Mouse (Mus musculus) embryonic facial prominence, embryonic 11.5 days (tissue): ENCODE data around the gene Cks2. TPM values are rescaled to one million over a fixed set of nuclear protein-coding genes. Genes with fewer than 3 reads are reported as not detected.

Source experiments
- ATAC-seq: fragments of 200-750 bp; cut with Nextera tagmentation; replicated peaks from 2 replicates; pipeline ENCODE4 v1.8.0; 2017; ENCODE audit warnings: low read depth; ENCODE audit not compliant: insufficient number of reproducible peaks, low FRiP score, low TSS enrichment
- DNase-seq: peaks from one replicate; pipeline ENCODE4 v3.0.0-alpha.2; 2015; ENCODE audit warnings: low spot score
- H3K27ac ChIP-seq: fragments of 300-500 bp; sonication (generic); replicated peaks from 2 replicates; pipeline ENCODE4 v1.5.1; 2014; ENCODE audit warnings: mild to moderate bottlenecking, low read depth, low read length, control low read depth
- H3K27me3 ChIP-seq: fragments of 300-500 bp; sonication (generic); 2 replicates; pipeline ENCODE4 v1.6.1; 2014; ENCODE audit warnings: mild to moderate bottlenecking, low read length, moderate library complexity, mixed read lengths; ENCODE audit not compliant: control insufficient read depth, insufficient read depth
- H3K36me3 ChIP-seq: fragments of 300-500 bp; sonication (generic); replicated peaks from 2 replicates; pipeline ENCODE4 v1.6.1; 2014; ENCODE audit warnings: low read depth, mild to moderate bottlenecking, low read length, moderate library complexity, mixed read lengths; ENCODE audit not compliant: control insufficient read depth, insufficient read depth
- H3K4me1 ChIP-seq: fragments of 300-500 bp; sonication (generic); 2 replicates; pipeline ENCODE4 v1.6.1; 2014; ENCODE audit warnings: low read length, mixed read lengths; ENCODE audit not compliant: control insufficient read depth, insufficient read depth
- H3K4me2 ChIP-seq: fragments of 300-500 bp; sonication (generic); 2 replicates; pipeline ENCODE4 v1.6.1; 2014; ENCODE audit warnings: low read depth, mild to moderate bottlenecking, control low read depth, low read length, moderate library complexity
- H3K4me3 ChIP-seq: fragments of 300-500 bp; sonication (generic); 2 replicates; pipeline ENCODE4 v1.5.1; 2014; ENCODE audit warnings: low read depth, low read length, control low read depth
- H3K9ac ChIP-seq: fragments of 300-500 bp; sonication (generic); replicated peaks from 2 replicates; pipeline ENCODE4 v1.6.1; 2014; ENCODE audit warnings: mild to moderate bottlenecking, control low read depth, low read length
- H3K9me3 ChIP-seq: fragments of 300-500 bp; sonication (generic); replicated peaks from 2 replicates; pipeline ENCODE4 v1.6.1; 2016; ENCODE audit warnings: mild to moderate bottlenecking, low read length, inconsistent platforms, mixed read lengths; ENCODE audit not compliant: control insufficient read depth
- WGBS: fragments of 180-500 bp; shearing (Covaris S2); extraction: QIAGEN DNeasy Blood & Tissue Kit; methylation state at CpG from one replicate; pipeline ENCODE4 v1.1.7; 2014; 5-methylcytosine and 5-hydroxymethylcytosine counted together
- polyA plus RNA-seq: library from polyadenylated mRNA; unstranded; fragments of >200 nt; fragmentation: Nextera tagmentation; extraction: Ambion mirVana; gene quantifications from 2 replicates; pipeline ENCODE4 v1.2.1, GENCODE M21; 2014

The Cks2 gene
- polyA plus RNA-seq, 1 experiment from 2014 or later = 422 TPM

- peaks cover 18% of the 10 kb centered on the region for H3K36me3 ChIP-seq
- ATAC-seq = no peak
- no peak overlapping the region for H3K4me3 ChIP-seq
- H3K4me2 ChIP-seq = no peak overlapping the region
- H3K9ac ChIP-seq = no peak overlapping the region
- WGBS = 85% methylated on average over 4 of the region's 4 CpGs
- no peak for DNase-seq
- H3K4me1 ChIP-seq = no peaks in the 10 kb centered on the region
- no peak overlapping the region for H3K27ac ChIP-seq
- no peaks in the 10 kb centered on the region for H3K27me3 ChIP-seq
- H3K9me3 ChIP-seq = no peaks in the 10 kb centered on the region
Observed at GRCm38 (mm10) chr13:51676641-51677040, 31.6 kb downstream of the Cks2 start.

GRCm38 (mm10) chr13:51677041-51677440 is 32.0 kb downstream of the Cks2 start:
- H3K9me3 ChIP-seq = no peaks in the 10 kb centered on the region
- DNase-seq (no peak), ATAC-seq (no peak)
- 96% methylated on average over 12 of the region's 12 CpGs for WGBS
- no peaks in the 10 kb centered on the region for H3K27me3 ChIP-seq
- peaks cover 18% of the 10 kb centered on the region for H3K36me3 ChIP-seq
- no peak overlapping the region for H3K9ac ChIP-seq
- no peak overlapping the region for H3K4me2 ChIP-seq
- no peaks in the 10 kb centered on the region for H3K4me1 ChIP-seq
- no peak overlapping the region for H3K27ac ChIP-seq
- no peak overlapping the region for H3K4me3 ChIP-seq

GRCm38 (mm10) chr13:51677630-51678185 is 32.7 kb downstream of the Cks2 start:
- ATAC-seq (no peak), DNase-seq (no peak)
- H3K36me3 ChIP-seq = peaks cover 18% of the 10 kb centered on the region
- WGBS = 88% methylated on average over 7 of the region's 7 CpGs
- no peak overlapping the region for H3K27ac ChIP-seq
- no peaks in the 10 kb centered on the region for H3K27me3 ChIP-seq
- no peak overlapping the region for H3K4me2 ChIP-seq
- H3K9me3 ChIP-seq = no peaks in the 10 kb centered on the region
- no peak overlapping the region for H3K4me3 ChIP-seq
- no peak overlapping the region for H3K9ac ChIP-seq
- no peaks in the 10 kb centered on the region for H3K4me1 ChIP-seq

- Histone ChIP-seq H3K9me3 (no peaks in the 10 kb centered on the region), H3K4me1 (no peaks in the 10 kb centered on the region), H3K27me3 (no peaks in the 10 kb centered on the region), H3K36me3 (peaks cover 18% of the 10 kb centered on the region), H3K9ac (no peak overlapping the region), H3K4me2 (no peak overlapping the region), H3K4me3 (no peak overlapping the region), H3K27ac (no peak overlapping the region)
- DNase-seq = no peak
- ATAC-seq = no peak
- 87% methylated on average over 6 of the region's 6 CpGs for WGBS
Observed at GRCm38 (mm10) chr13:51678687-51679086, 33.7 kb downstream of the Cks2 start.

GRCm38 (mm10) chr13:51679332-51679731 is 34.3 kb downstream of the Cks2 start:
- Histone ChIP-seq H3K4me2 (no peak overlapping the region), H3K27me3 (no peaks in the 10 kb centered on the region), H3K27ac (no peak overlapping the region), H3K36me3 (peaks cover 14% of the 10 kb centered on the region), H3K4me3 (no peak overlapping the region), H3K4me1 (no peaks in the 10 kb centered on the region), H3K9ac (no peak overlapping the region), H3K9me3 (no peaks in the 10 kb centered on the region)
- ATAC-seq = no peak
- DNase-seq = no peak
- 78% methylated on average over 4 of the region's 4 CpGs for WGBS

GRCm38 (mm10) chr13:51681076-51681475 is 36.0 kb downstream of the Cks2 start:
- no peak overlapping the region for H3K9ac ChIP-seq
- no peak overlapping the region for H3K4me2 ChIP-seq
- no peak overlapping the region for H3K27ac ChIP-seq
- DNase-seq (no peak), ATAC-seq (no peak)
- H3K36me3 ChIP-seq = peaks cover 14% of the 10 kb centered on the region
- H3K4me3 ChIP-seq = no peak overlapping the region
- H3K27me3 ChIP-seq = no peaks in the 10 kb centered on the region
- WGBS = 84% methylated on average over 5 of the region's 5 CpGs
- no peaks in the 10 kb centered on the region for H3K4me1 ChIP-seq
- H3K9me3 ChIP-seq = no peaks in the 10 kb centered on the region

GRCm38 (mm10) chr13:51681634-51682033 is 36.6 kb downstream of the Cks2 start:
- Histone ChIP-seq H3K4me3 (no peak overlapping the region), H3K4me2 (no peak overlapping the region), H3K9me3 (no peaks in the 10 kb centered on the region), H3K36me3 (peaks cover 14% of the 10 kb centered on the region), H3K27ac (no peak overlapping the region), H3K4me1 (no peaks in the 10 kb centered on the region), H3K27me3 (no peaks in the 10 kb centered on the region), H3K9ac (no peak overlapping the region)
- WGBS = 92% methylated on average over 8 of the region's 8 CpGs
- ATAC-seq = no peak
- no peak for DNase-seq

GRCm38 (mm10) chr13:51685290-51685966 is 40.4 kb downstream of the Cks2 start:
- no peaks in the 10 kb centered on the region for H3K9me3 ChIP-seq
- WGBS = 77% methylated on average over 7 of the region's 7 CpGs

More at GRCm38 (mm10) chr13:51685290-51685966, 40.4 kb downstream of the Cks2 start:
- Histone ChIP-seq H3K9ac (no peak overlapping the region), H3K36me3 (peaks cover 5% of the 10 kb centered on the region), H3K27ac (no peak overlapping the region), H3K4me1 (no peaks in the 10 kb centered on the region), H3K27me3 (no peaks in the 10 kb centered on the region), H3K4me3 (no peak overlapping the region), H3K4me2 (no peak overlapping the region)
- no peak for DNase-seq
- no peak for ATAC-seq
